Mouse (Mus musculus) forebrain, embryonic 14.5 days (tissue): ENCODE data around the gene Nrtn. TPM values are rescaled to one million over a fixed set of nuclear protein-coding genes. Genes with fewer than 3 reads are reported as not detected.
A peak's percentile ranks its signal among the peaks of the same experiment; 100 is the strongest.

Experiments used
- ATAC-seq: fragments of 200-750 bp; cut with Nextera tagmentation; 2 replicates; pipeline ENCODE4 v1.8.0; 2017; ENCODE audit warnings: mild to moderate bottlenecking, moderate library complexity
- DNase-seq: peaks from one replicate; pipeline ENCODE4 v3.0.0-alpha.2; 2015; ENCODE audit warnings: low spot score
- H3K27ac ChIP-seq: fragments of 300-500 bp; sonication (generic); 2 replicates; pipeline ENCODE4 v1.5.1; 2014; ENCODE audit warnings: low read depth, mild to moderate bottlenecking, control low read depth, low read length, moderate library complexity
- H3K27me3 ChIP-seq: fragments of 300-500 bp; sonication (generic); replicated peaks from 2 replicates; pipeline ENCODE4 v1.6.1; 2014; ENCODE audit warnings: low read length, control low read depth, mixed read lengths; ENCODE audit not compliant: control insufficient read depth, insufficient read depth
- H3K36me3 ChIP-seq: fragments of 300-500 bp; sonication (generic); 2 replicates; pipeline ENCODE4 v1.6.1; 2014; ENCODE audit warnings: low read length, control low read depth; ENCODE audit not compliant: control insufficient read depth, insufficient read depth
- H3K4me1 ChIP-seq: fragments of 300-500 bp; sonication (generic); 2 replicates; pipeline ENCODE4 v1.6.1; 2014; ENCODE audit warnings: antibody characterized with exemption, low read length, control low read depth; ENCODE audit not compliant: control insufficient read depth, insufficient read depth
- H3K4me2 ChIP-seq: fragments of 300-500 bp; sonication (generic); 2 replicates; pipeline ENCODE4 v1.6.1; 2014; ENCODE audit warnings: mild to moderate bottlenecking, control low read depth, low read length
- H3K4me3 ChIP-seq: fragments of 300-500 bp; sonication (generic); 2 replicates; pipeline ENCODE4 v1.5.1; 2014; ENCODE audit warnings: low read depth, low read length, control low read depth
- H3K9ac ChIP-seq: fragments of 300-500 bp; sonication (generic); 2 replicates; pipeline ENCODE4 v1.6.1; 2014; ENCODE audit warnings: mild to moderate bottlenecking, low read length, control low read depth, moderate library complexity
- H3K9me3 ChIP-seq: fragments of 300-500 bp; sonication (generic); replicated peaks from 2 replicates; pipeline ENCODE4 v1.6.1; 2016; ENCODE audit warnings: low read length, control low read depth, mixed read lengths; ENCODE audit not compliant: control insufficient read depth
- WGBS: fragments of 180-500 bp; shearing (Covaris S2); extraction: QIAGEN DNeasy Blood & Tissue Kit; methylation state at CpG from one replicate; pipeline ENCODE4 v1.1.7; 2014; 5-methylcytosine and 5-hydroxymethylcytosine counted together
- polyA plus RNA-seq: library from polyadenylated mRNA; unstranded; fragments of >200 nt; fragmentation: Nextera tagmentation; extraction: Ambion mirVana; gene quantifications from 2 replicates; pipeline ENCODE4 v1.2.1, GENCODE M21; 2014

The Nrtn gene
- polyA plus RNA-seq, 1 experiment from 2014 or later = 1.7 TPM

- WGBS = 13% methylated on average over 2 of the region's 2 CpGs
- DNase-seq = no peak
Measured at GRCm38 (mm10) chr17:56729656-56730055, 27.7 kb downstream of the Nrtn start.

GRCm38 (mm10) chr17:56729151-56729550 is 28.2 kb downstream of the Nrtn start:
- ATAC-seq (no peak), DNase-seq (no peak)
- 40% methylated on average over 6 of the region's 6 CpGs for WGBS
- Histone ChIP-seq H3K4me3 (no peak overlapping the region), H3K4me1 (no peaks in the 10 kb centered on the region), H3K9ac (no peak overlapping the region), H3K4me2 (no peak overlapping the region), H3K36me3 (peaks cover 2% of the 10 kb centered on the region), H3K27ac (no peak overlapping the region), H3K27me3 (no peaks in the 10 kb centered on the region), H3K9me3 (no peaks in the 10 kb centered on the region)

More at GRCm38 (mm10) chr17:56729656-56730055, 27.7 kb downstream of the Nrtn start:
- H3K4me1 ChIP-seq = no peaks in the 10 kb centered on the region
- H3K4me2 ChIP-seq = no peak overlapping the region
- no peaks in the 10 kb centered on the region; the same call in 1 of the 2 replicates for H3K36me3 ChIP-seq
- no peaks in the 10 kb centered on the region for H3K9me3 ChIP-seq
- H3K27me3 ChIP-seq = no peaks in the 10 kb centered on the region
- ATAC-seq = no peak
- H3K4me3 ChIP-seq = no peak overlapping the region
- H3K9ac ChIP-seq = no peak overlapping the region
- H3K27ac ChIP-seq = no peak overlapping the region

GRCm38 (mm10) chr17:56728117-56728516 is 29.2 kb downstream of the Nrtn start:
- WGBS = 36% methylated on average over 12 of the region's 12 CpGs
- H3K9ac ChIP-seq = no peak overlapping the region
- H3K4me1 ChIP-seq = no peaks in the 10 kb centered on the region
- H3K36me3 ChIP-seq = peaks cover 12% of the 10 kb centered on the region
- no peak overlapping the region for H3K4me2 ChIP-seq
- no peak overlapping the region for H3K27ac ChIP-seq
- ATAC-seq (no peak), DNase-seq (no peak)
- no peaks in the 10 kb centered on the region for H3K27me3 ChIP-seq
- no peak overlapping the region for H3K4me3 ChIP-seq
- H3K9me3 ChIP-seq = no peaks in the 10 kb centered on the region

GRCm38 (mm10) chr17:56727659-56728058 is 29.7 kb downstream of the Nrtn start:
- Histone ChIP-seq H3K36me3 (peaks cover 17% of the 10 kb centered on the region), H3K4me1 (no peaks in the 10 kb centered on the region), H3K4me2 (no peak overlapping the region), H3K9ac (no peak overlapping the region), H3K9me3 (no peaks in the 10 kb centered on the region), H3K4me3 (no peak overlapping the region), H3K27ac (no peak overlapping the region), H3K27me3 (no peaks in the 10 kb centered on the region)
- no peak for DNase-seq
- 9% methylated on average over 12 of the region's 12 CpGs for WGBS
- no peak for ATAC-seq

- H3K4me1 ChIP-seq = no peaks in the 10 kb centered on the region
Measured at GRCm38 (mm10) chr17:56727029-56727649, 30.2 kb downstream of the Nrtn start.

GRCm38 (mm10) chr17:56723419-56724161 is 33.7 kb downstream of the Nrtn start:
- Histone ChIP-seq H3K4me2 (no peak overlapping the region), H3K9ac (no peak overlapping the region), H3K9me3 (no peaks in the 10 kb centered on the region), H3K4me1 (peaks cover 6% of the 10 kb centered on the region), H3K27me3 (no peaks in the 10 kb centered on the region), H3K4me3 (no peak overlapping the region), H3K36me3 (peaks cover 34% of the 10 kb centered on the region), H3K27ac (no peak overlapping the region)
- ATAC-seq = no peak
- WGBS = 86% methylated on average over 11 of the region's 11 CpGs
- DNase-seq = no peak

More at GRCm38 (mm10) chr17:56727029-56727649, 30.2 kb downstream of the Nrtn start:
- 11% methylated on average over 7 of the region's 7 CpGs for whole genome bisulfite sequencing
- H3K27ac ChIP-seq = no peak overlapping the region
- no peaks in the 10 kb centered on the region for H3K9me3 ChIP-seq
- ATAC-seq = no peak
- H3K4me2 ChIP-seq = no peak overlapping the region
- H3K4me3 ChIP-seq = no peak overlapping the region
- peaks cover 22% of the 10 kb centered on the region for H3K36me3 ChIP-seq
- no peak for DNase-seq
- H3K9ac ChIP-seq = no peak overlapping the region
- no peaks in the 10 kb centered on the region for H3K27me3 ChIP-seq

GRCm38 (mm10) chr17:56722441-56722840 is 34.9 kb downstream of the Nrtn start:
- 85% methylated on average over 5 of the region's 5 CpGs for WGBS
- Histone ChIP-seq H3K9me3 (no peaks in the 10 kb centered on the region), H3K4me3 (no peak overlapping the region), H3K36me3 (peaks cover 34% of the 10 kb centered on the region), H3K4me2 (no peak overlapping the region), H3K9ac (no peak overlapping the region), H3K27ac (no peak overlapping the region), H3K4me1 (peaks cover 11% of the 10 kb centered on the region), H3K27me3 (no peaks in the 10 kb centered on the region)
- no peak for ATAC-seq
- no peak for DNase-seq

GRCm38 (mm10) chr17:56717363-56718058 is 39.8 kb downstream of the Nrtn start, which contains the start of the genes Ndufa11 and Vmac:
TSS of gene Ndufa11 (plus strand) at chr17:56717767.
TSS of gene Vmac (minus strand) at chr17:56718022.
- H3K4me2 ChIP-seq = peak within 1 kb of the TSS; percentile 83
- peak within 1 kb of the TSS; percentile 84 for H3K27ac ChIP-seq
- no peaks in the 10 kb centered on the region for H3K9me3 ChIP-seq
- WGBS = under 1% methylated on average over 59 of the region's 59 CpGs
- peak within 1 kb of the TSS; percentile 81 for H3K4me3 ChIP-seq
- no peaks in the 10 kb centered on the region for H3K27me3 ChIP-seq
- peak; percentile 79 for ATAC-seq
- peaks cover 11% of the 10 kb centered on the region for H3K4me1 ChIP-seq
- H3K36me3 ChIP-seq = peaks cover 20% of the 10 kb centered on the region
- H3K9ac ChIP-seq = peak within 1 kb of the TSS; percentile 95
- DNase-seq = peak; percentile 99
